Mouse (Mus musculus) ovary, postnatal 10 days (tissue): ENCODE data around the gene Sult2a1.
"Not testable (repeated sequence)": the region's sequence is repeated elsewhere in the genome, so short reads cannot be mapped to it uniquely, and the experiment has no call there.

Experiments
- DNase-seq: peaks from one replicate; pipeline ENCODE4 v3.0.0; 2022; ENCODE audit warnings: low spot score

Sult2a1 gene

DNA sequence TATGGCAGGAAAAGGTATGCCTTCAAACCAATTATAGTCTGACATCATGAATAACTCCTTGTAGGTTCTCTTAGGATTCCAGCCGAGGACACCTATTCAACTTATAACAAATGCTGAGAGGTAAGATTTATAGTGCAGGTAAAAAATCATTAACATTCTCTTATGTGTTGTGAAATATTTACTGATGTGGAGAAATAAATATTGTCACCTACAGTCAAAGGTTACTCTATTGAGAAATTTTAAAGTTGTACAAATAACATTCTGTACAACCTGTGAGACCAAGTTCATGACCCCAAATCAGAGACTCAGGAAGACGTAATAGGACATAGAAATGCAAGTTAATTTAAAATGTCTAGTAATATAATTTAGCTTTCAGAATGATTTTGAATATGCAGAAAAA is at the start of gene Sult2a1:
Sult2a1 (minus strand) TSS at position 101 of the 400 bp plus-strand sequence.
- DNase-seq = not testable (repeated sequence)

GRCm38 (mm10) chr7:13813913-13814312 is 23.3 kb downstream of the Sult2a1 start:
- no peak for DNase-seq
